Mouse (Mus musculus) frontal cortex, adult 2 months (tissue): ENCODE results near the gene Trub2. TPM values are rescaled to one million over a fixed set of nuclear protein-coding genes. Genes with fewer than 3 reads are reported as not detected.

Experiments used
- DNase-seq, 2 experiments: peaks; one replicate each; pipeline ENCODE4 v3.0.0; 2022; ENCODE audit warnings: low spot score in 1 of 2; ENCODE audit errors: extremely low spot score in 1 of 2
- polyA plus RNA-seq: library from polyadenylated mRNA; depleted of rRNA; stranded (reverse); fragments of >200 nt; gene quantifications from 2 replicates; pipeline ENCODE4 v1.2.3, GENCODE M21; 2012; rRNA removed

Trub2 gene
- polyA plus RNA-seq, 1 experiment: 37.5 TPM

- peak in 1 of 2 experiments; percentile 39 for DNase-seq
Measured at GRCm38 (mm10) chr2:29731545-29731944, 56.8 kb downstream of the Trub2 start.

DNA sequence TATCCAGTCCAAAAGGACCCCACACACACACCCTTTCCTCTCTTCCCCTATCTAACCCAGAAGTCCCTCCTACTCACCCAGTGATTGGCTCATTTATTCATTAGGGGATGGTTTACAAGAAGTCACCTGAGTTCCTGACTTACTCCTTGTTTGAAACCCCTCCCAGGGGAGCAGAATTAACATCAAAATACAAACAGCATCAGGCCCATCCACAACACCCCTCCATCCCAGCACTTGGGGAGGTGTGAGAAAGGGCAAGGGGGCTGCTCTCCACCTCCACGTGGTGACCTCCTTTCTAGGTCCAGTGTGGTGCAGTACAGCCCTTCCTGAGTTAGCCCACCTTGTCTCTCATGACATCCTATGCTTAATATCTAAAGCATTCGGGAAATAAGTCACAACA lies 58.8 kb downstream of the Trub2 start:
- DNase-seq: no peak

GRCm38 (mm10) chr2:29724664-29725365 lies 63.5 kb downstream of the Trub2 start:
- no peak for DNase-seq

GRCm38 (mm10) chr2:29723132-29723531 lies 65.2 kb downstream of the Trub2 start:
- no peak for DNase-seq

- no peak for DNase-seq
Measured at GRCm38 (mm10) chr2:29718581-29718980, 69.7 kb downstream of the Trub2 start.

GRCm38 (mm10) chr2:29716691-29717090 lies 71.6 kb downstream of the Trub2 start:
- peak in 1 of 2 experiments; percentile 46 for DNase-seq

GRCm38 (mm10) chr2:29716143-29716542 lies 72.2 kb downstream of the Trub2 start:
- DNase-seq: no peak

GRCm38 (mm10) chr2:29714127-29714526 lies 74.2 kb downstream of the Trub2 start:
- DNase-seq: peak; percentile 43 to 53

- no peak for DNase-seq
Measured at GRCm38 (mm10) chr2:29713501-29713900, 74.8 kb downstream of the Trub2 start.

DNA sequence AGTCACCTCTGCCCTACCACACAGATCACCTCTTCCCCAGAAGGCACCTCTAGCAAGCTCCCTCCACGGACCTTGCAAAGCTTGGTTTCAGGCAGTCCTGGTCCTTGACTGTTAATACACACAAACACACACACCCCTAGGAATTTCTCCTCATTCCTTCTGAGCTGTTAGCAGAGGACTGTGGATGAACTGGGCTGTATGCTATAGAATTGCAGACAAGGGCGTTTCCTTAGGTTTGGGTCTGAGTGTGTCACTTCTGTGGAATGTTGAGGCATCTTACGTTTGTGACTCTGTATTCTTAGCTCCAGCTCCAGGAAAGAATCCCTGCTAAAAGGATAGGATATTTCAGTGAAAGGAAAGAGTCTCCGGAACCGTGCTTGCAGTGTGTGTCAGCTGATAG lies 76.4 kb downstream of the Trub2 start:
- DNase-seq: no peak

Other genes starting within 250 kb of the Trub2 start
- 74.6 and 80.1 TPM in 2 replicates for gene Rapgef1, start 168.8 kb downstream of the Trub2 start, polyA plus RNA-seq
- 0.32 and 0.38 TPM in 2 replicates for gene Gm13420, start 36.8 kb downstream of the Trub2 start, polyA plus RNA-seq
- not detected in 2 replicates for gene Gm13547, start 29.2 kb downstream of the Trub2 start, polyA plus RNA-seq
- 42.3 and 42.7 TPM in 2 replicates for gene Coq4, start 1.0 kb downstream of the Trub2 start, polyA plus RNA-seq
- gene Slc27a4, start 14.1 kb upstream of the Trub2 start, polyA plus RNA-seq: 60.2 and 65.3 TPM in 2 replicates
- gene Urm1, start 31.6 kb upstream of the Trub2 start, polyA plus RNA-seq: 56.4 and 68.3 TPM in 2 replicates
- 15.9 and 16.2 TPM in 2 replicates for gene Cercam, start 80.7 kb upstream of the Trub2 start, polyA plus RNA-seq
- 177 and 198 TPM in 2 replicates for gene Odf2, start 100.7 kb upstream of the Trub2 start, polyA plus RNA-seq
- 50.4 and 60.2 TPM in 2 replicates for gene Gle1, start 146.9 kb upstream of the Trub2 start, polyA plus RNA-seq
- 610 and 785 TPM in 2 replicates for gene Sptan1, start 177.1 kb upstream of the Trub2 start, polyA plus RNA-seq